Mouse (Mus musculus): ENCODE measurements at regions not wholly inside any gene's neighbourhood (a gene's known extent, or its start where the extent isn't known, plus 50 kb on each side); places are given as distances from the start of the nearest gene placed in this dataset.

DNA sequence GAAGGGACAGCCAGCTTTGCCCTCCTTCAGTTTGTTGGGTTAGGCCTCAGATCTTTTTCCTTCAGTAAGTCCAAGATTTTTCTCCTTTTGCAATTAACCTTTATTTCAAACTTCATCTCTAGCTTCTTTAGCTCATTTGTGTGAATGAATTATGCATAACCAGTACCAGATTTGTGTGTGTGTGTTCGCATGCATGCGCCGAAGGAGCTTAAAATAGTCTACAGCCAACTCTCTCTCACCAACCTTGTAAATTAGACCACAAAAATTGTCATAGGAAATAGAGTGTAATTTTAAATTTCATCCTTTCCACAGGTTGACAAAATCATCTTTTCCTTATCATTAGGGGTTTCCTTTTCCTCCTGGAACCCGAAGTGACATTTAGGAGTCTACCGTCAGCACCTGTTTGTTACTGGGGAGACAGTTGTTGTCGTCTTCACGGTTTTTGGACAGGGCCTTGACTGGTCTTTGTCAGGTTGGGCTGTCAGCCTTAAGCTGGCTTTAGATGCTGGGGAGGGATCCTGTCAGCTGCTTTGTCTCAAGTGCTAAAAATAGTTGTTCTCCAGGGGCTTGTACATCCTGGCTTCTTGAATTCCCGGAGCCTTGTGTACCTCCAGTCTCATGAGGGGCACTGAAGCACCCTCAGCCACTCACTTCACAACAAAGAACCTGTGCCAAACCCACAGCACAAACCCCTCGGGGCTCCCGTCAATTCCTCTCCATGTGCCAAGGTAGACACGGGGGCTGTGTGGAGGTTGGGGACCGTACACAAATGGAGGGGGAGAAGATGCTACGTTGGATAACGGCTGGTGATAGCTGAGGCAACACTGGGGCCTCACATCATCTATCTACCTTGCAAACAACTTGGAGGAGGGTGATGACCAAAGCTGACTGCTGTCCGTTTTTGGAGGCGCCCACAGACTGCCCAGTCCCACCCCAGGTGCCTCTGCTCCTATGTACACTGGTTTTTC lies 95.7 kb downstream of the Ppp4r2 start:
- TF ChIP-seq CTCF (IDR thresholded peaks at IDR 0.05; ENCODE audit: borderline replicate concordance, insufficient read depth, low read depth, low read length) (no peak), POLR2A (IDR thresholded peaks at IDR 0.05; ENCODE audit: borderline replicate concordance, insufficient read depth, low read length) (no peak)
